Mouse (Mus musculus): ENCODE measurements around the gene Elobl. TPM values are rescaled to one million over a fixed set of nuclear protein-coding genes. Genes with fewer than 3 reads are reported as not detected.

The Elobl gene
- not detected in 2 replicates for polyA plus RNA-seq (2012; rRNA removed)
- polyA plus RNA-seq (2014; fragmentation: Nextera tagmentation; extraction: Ambion mirVana): not detected in 2 replicates

DNA sequence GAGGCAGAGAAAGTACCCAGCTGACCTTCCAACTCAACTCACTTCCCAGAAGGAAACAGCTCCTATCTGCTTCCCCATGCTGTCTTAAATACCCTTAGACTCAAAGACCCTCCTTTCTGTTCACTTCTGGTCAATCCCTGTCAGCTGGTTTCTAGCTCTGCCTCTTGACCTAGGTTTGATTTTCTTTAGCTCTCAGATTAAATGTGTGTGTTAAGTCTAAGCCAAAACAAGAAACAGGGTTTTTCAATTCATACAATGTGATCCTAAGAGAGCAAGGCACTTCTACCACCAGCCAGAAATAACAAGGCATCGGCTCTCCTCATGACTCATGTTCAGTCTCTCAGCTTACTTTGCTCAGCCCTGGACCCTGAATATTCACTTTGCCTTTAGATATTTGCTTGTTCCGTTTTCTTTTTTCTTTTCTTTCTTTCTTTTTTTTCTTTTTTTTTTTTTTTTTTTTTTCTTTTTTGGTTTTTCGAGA, at the start of gene Elobl:
Elobl (minus strand) TSS at position 51 of the 481 bp plus-strand sequence.
- H3K4me3 ChIP-seq (replicated peaks; ENCODE audit: low read length): no peak within 1 kb of the TSS
- no peak for DNase-seq (ENCODE audit: low spot score)
- TF ChIP-seq POLR2A (IDR thresholded peaks at IDR 0.05; ENCODE audit: borderline replicate concordance, extremely low read depth, insufficient read depth, insufficient read length): no peak
- WGBS: 89% methylated on average over 2 of the region's 3 CpGs
- H3K27me3 ChIP-seq (ENCODE audit: control insufficient read depth, insufficient read depth, low read length): no peaks in the 10 kb centered on the region
- ATAC-seq (ENCODE audit: low FRiP score, low read depth): no peak
- H3K27ac ChIP-seq (replicated peaks; ENCODE audit: low read depth, low read length): no peak within 1 kb of the TSS
- H3K36me3 ChIP-seq (ENCODE audit: control insufficient read depth, insufficient read depth, low read length): no peaks in the 10 kb centered on the region
- no peaks in the 10 kb centered on the region for H3K9me3 ChIP-seq (ENCODE audit: control insufficient read depth, low read length)
- no peak within 1 kb of the TSS for H3K9ac ChIP-seq (ENCODE audit: low read depth, low read length, severe bottlenecking)
- H3K4me2 ChIP-seq (replicated peaks; ENCODE audit: low read depth, low read length, severe bottlenecking): no peak within 1 kb of the TSS
- H3K4me1 ChIP-seq (ENCODE audit: control insufficient read depth, insufficient read depth, low read length): no peaks in the 10 kb centered on the region

- Histone ChIP-seq H3K9me3 (ENCODE audit: control insufficient read depth, low read length) (no peaks in the 10 kb centered on the region), H3K9ac (ENCODE audit: low read depth, low read length, severe bottlenecking) (no peak overlapping the region), H3K27me3 (ENCODE audit: control insufficient read depth, insufficient read depth, low read length) (no peaks in the 10 kb centered on the region), H3K4me3 (replicated peaks; ENCODE audit: low read length) (no peak overlapping the region), H3K4me2 (replicated peaks; ENCODE audit: low read depth, low read length, severe bottlenecking) (no peak overlapping the region), H3K4me1 (ENCODE audit: control insufficient read depth, insufficient read depth, low read length) (no peaks in the 10 kb centered on the region), H3K36me3 (ENCODE audit: control insufficient read depth, insufficient read depth, low read length) (no peaks in the 10 kb centered on the region), H3K27ac (replicated peaks; ENCODE audit: low read depth, low read length) (no peak overlapping the region)
- ATAC-seq (ENCODE audit: low FRiP score, low read depth) (no peak), DNase-seq (ENCODE audit: low spot score) (no peak)
- whole genome bisulfite sequencing: 74% methylated on average over 5 of the region's 5 CpGs
- no peak for TF ChIP-seq POLR2A (IDR thresholded peaks at IDR 0.05; ENCODE audit: borderline replicate concordance, extremely low read depth, insufficient read depth, insufficient read length)
These were observed 45.5 kb upstream of the Elobl start for GRCm38 (mm10) chr11:89012241-89012640.

DNA sequence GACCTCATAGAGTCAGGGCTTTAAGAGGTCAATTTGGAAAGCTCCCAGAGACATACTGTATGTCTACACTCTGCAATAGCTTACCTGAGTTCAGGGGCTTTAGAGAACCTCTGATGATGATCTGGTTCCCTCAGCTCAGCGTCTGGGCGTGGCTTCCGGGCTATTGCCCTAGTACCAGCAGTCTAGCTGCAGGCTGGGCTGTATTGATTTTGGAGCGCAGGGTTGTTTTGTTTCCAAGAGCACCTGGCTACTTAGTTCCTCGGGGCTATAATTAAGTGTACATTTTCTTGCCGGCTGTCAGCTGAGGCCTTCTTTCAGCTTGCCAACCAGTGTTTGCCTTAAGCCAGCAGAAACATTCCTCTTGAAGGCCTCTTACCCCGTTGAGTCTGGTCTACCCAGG, 42.8 kb upstream of the Elobl start:
- no peak for ATAC-seq (ENCODE audit: low FRiP score, low read depth)
- H3K27ac ChIP-seq (replicated peaks; ENCODE audit: low read depth, low read length): no peak overlapping the region
- H3K36me3 ChIP-seq (ENCODE audit: control insufficient read depth, insufficient read depth, low read length): no peaks in the 10 kb centered on the region
- H3K9me3 ChIP-seq (ENCODE audit: control insufficient read depth, low read length): no peaks in the 10 kb centered on the region
- no peak overlapping the region for H3K4me3 ChIP-seq (replicated peaks; ENCODE audit: low read length)
- no peaks in the 10 kb centered on the region for H3K4me1 ChIP-seq (ENCODE audit: control insufficient read depth, insufficient read depth, low read length)
- no peak overlapping the region for H3K4me2 ChIP-seq (replicated peaks; ENCODE audit: low read depth, low read length, severe bottlenecking)
- TF ChIP-seq POLR2A (IDR thresholded peaks at IDR 0.05; ENCODE audit: borderline replicate concordance, extremely low read depth, insufficient read depth, insufficient read length): no peak
- H3K27me3 ChIP-seq (ENCODE audit: control insufficient read depth, insufficient read depth, low read length): no peaks in the 10 kb centered on the region
- no peak overlapping the region for H3K9ac ChIP-seq (ENCODE audit: low read depth, low read length, severe bottlenecking)
- DNase-seq (ENCODE audit: low spot score): no peak
- 63% methylated on average over 7 of the region's 7 CpGs for WGBS

DNA sequence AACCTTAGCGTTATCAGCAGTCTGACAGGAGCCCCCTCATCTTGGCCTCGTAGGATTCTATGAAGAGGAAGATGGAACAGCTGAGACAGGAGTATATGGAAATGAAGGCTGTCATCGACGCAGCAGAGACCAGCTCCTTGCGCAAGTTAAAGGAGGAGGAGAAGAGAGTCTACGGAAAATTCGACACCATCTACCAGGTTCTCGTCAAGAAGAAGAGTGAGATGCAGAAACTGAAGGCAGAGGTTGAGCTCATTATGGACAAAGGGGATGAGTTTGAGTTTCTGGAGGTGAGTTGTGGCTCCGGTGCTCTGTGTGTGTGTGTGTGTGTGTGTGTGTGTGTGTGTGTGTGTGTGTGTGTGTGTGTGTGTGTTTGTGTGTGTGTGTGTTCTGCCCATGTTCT, 42.3 kb upstream of the Elobl start:
- H3K9me3 ChIP-seq (ENCODE audit: control insufficient read depth, low read length): no peaks in the 10 kb centered on the region
- H3K4me3 ChIP-seq (replicated peaks; ENCODE audit: low read length): no peak overlapping the region
- no peaks in the 10 kb centered on the region for H3K36me3 ChIP-seq (ENCODE audit: control insufficient read depth, insufficient read depth, low read length)
- no peak overlapping the region for H3K27ac ChIP-seq (replicated peaks; ENCODE audit: low read depth, low read length)
- TF ChIP-seq POLR2A (IDR thresholded peaks at IDR 0.05; ENCODE audit: borderline replicate concordance, extremely low read depth, insufficient read depth, insufficient read length): no peak
- no peak overlapping the region for H3K4me2 ChIP-seq (replicated peaks; ENCODE audit: low read depth, low read length, severe bottlenecking)
- ATAC-seq (ENCODE audit: low FRiP score, low read depth) (no peak), DNase-seq (ENCODE audit: low spot score) (no peak)
- no peak overlapping the region for H3K9ac ChIP-seq (ENCODE audit: low read depth, low read length, severe bottlenecking)
- no peaks in the 10 kb centered on the region for H3K4me1 ChIP-seq (ENCODE audit: control insufficient read depth, insufficient read depth, low read length)
- no peaks in the 10 kb centered on the region for H3K27me3 ChIP-seq (ENCODE audit: control insufficient read depth, insufficient read depth, low read length)
- 89% methylated on average over 9 of the region's 9 CpGs for WGBS

GRCm38 (mm10) chr11:89007582-89007981, 40.9 kb upstream of the Elobl start:
- no peak overlapping the region for H3K27ac ChIP-seq (replicated peaks; ENCODE audit: low read depth, low read length)
- H3K4me3 ChIP-seq (replicated peaks; ENCODE audit: low read length): no peak overlapping the region
- no peak overlapping the region for H3K4me2 ChIP-seq (replicated peaks; ENCODE audit: low read depth, low read length, severe bottlenecking)
- H3K9me3 ChIP-seq (ENCODE audit: control insufficient read depth, low read length): no peaks in the 10 kb centered on the region
- 94% methylated on average over 3 of the region's 3 CpGs for WGBS
- H3K36me3 ChIP-seq (ENCODE audit: control insufficient read depth, insufficient read depth, low read length): no peaks in the 10 kb centered on the region
- ATAC-seq (ENCODE audit: low FRiP score, low read depth) (no peak), DNase-seq (ENCODE audit: low spot score) (no peak)
- no peak for TF ChIP-seq POLR2A (IDR thresholded peaks at IDR 0.05; ENCODE audit: borderline replicate concordance, extremely low read depth, insufficient read depth, insufficient read length)
- no peak overlapping the region for H3K9ac ChIP-seq (ENCODE audit: low read depth, low read length, severe bottlenecking)
- H3K27me3 ChIP-seq (ENCODE audit: control insufficient read depth, insufficient read depth, low read length): no peaks in the 10 kb centered on the region
- no peaks in the 10 kb centered on the region for H3K4me1 ChIP-seq (ENCODE audit: control insufficient read depth, insufficient read depth, low read length)

DNA sequence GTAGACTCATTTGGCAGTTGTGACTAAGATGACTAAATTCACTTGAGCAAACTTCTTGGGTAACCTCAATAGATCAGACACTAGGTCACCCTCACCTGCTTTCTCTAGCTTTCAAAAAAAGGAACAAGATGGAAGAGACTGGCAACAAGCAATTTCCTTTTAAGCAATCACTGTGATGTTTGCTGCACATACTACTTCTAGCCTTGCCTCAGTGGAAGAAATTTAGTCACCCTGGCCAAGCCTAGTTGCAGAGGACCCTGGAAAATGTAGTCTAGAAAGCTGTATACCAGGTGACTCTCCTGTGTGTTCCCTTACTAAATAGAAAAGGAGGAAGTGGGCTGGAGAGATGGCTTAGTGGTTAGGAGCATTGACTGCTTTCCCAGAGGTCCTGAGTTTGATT, 39.7 kb upstream of the Elobl start:
- H3K27me3 ChIP-seq (ENCODE audit: control insufficient read depth, insufficient read depth, low read length): no peaks in the 10 kb centered on the region
- no peak overlapping the region for H3K9ac ChIP-seq (ENCODE audit: low read depth, low read length, severe bottlenecking)
- H3K36me3 ChIP-seq (ENCODE audit: control insufficient read depth, insufficient read depth, low read length): no peaks in the 10 kb centered on the region
- H3K4me2 ChIP-seq (replicated peaks; ENCODE audit: low read depth, low read length, severe bottlenecking): no peak overlapping the region
- H3K27ac ChIP-seq (replicated peaks; ENCODE audit: low read depth, low read length): no peak overlapping the region
- no peaks in the 10 kb centered on the region for H3K9me3 ChIP-seq (ENCODE audit: control insufficient read depth, low read length)
- DNase-seq (ENCODE audit: low spot score) (no peak), ATAC-seq (ENCODE audit: low FRiP score, low read depth) (no peak)
- no peak for TF ChIP-seq POLR2A (IDR thresholded peaks at IDR 0.05; ENCODE audit: borderline replicate concordance, extremely low read depth, insufficient read depth, insufficient read length)
- H3K4me1 ChIP-seq (ENCODE audit: control insufficient read depth, insufficient read depth, low read length): no peaks in the 10 kb centered on the region
- H3K4me3 ChIP-seq (replicated peaks; ENCODE audit: low read length): no peak overlapping the region
